ENCODE assay signal across 13 mouse cellular contexts in the genomic region with DNA sequence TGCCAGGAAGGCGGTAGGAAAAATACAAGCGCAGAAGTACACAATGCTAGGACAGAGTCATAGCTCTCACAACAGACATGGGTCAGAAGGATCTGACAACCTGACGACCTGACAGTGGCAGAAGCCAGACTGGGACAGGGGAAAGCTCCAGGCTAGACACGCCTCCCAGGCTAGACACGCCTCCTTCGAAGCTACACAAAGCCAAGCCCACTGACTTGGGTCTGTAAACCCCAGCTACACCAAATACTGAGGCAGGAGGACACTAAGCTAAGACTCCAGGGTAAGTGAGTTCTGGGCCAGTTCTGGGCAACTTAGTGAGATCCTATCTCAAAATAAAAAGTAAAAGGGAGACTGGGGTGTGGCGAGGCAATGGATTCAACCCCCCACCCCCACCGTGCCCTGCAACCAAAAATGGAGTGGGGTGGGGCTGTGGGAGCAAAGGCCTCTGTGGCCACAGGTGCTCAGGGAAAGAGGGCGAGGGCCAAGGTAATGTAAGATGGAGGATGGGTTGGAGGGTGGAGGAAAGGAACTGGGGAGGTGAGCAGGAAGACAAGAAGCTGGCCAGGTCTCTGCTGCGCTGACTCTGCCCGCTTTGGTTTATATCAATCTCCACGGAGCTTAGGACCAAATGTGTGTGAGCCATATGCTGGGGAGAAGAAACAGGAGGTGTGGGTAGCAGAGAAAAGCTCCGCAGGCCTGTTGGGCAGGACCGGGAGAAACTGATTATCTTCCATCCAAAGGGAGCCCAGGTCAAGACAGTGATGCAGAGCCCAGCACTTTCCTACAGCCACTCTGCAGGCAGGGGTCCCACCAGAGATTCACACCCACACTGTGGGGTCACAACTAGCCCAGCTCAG. TPM values are rescaled to one million over a fixed set of nuclear protein-coding genes. Genes with fewer than 3 reads are reported as not detected.
A peak's percentile ranks its signal among the peaks of the same experiment; 100 is the strongest.
DNase-seq lines count a peak whose midpoint lies in the region; ATAC-seq lines count a peak whose summit lies in the region.
"Had no signal": no experiment of that assay in that cellular context is flagged by ENCODE, and none has a peak within 500 bp of the region (broad histone marks: within the 10 kb centered on the region; RNA-seq: fewer than 3 reads in every experiment).

No protein-coding gene starts in this region.

- peaks cover 100% of the 10 kb centered on the region for H3K4me1 ChIP-seq in midbrain, embryonic 10.5 days
- H3K4me1 ChIP-seq in midbrain, embryonic 16.5 days (ENCODE audit: control insufficient read depth, insufficient read depth, low read length), result peaks cover 17% of the 10 kb centered on the region
- H3K4me1 ChIP-seq in forebrain, embryonic 11.5 days (replicated peaks; ENCODE audit: control insufficient read depth, insufficient read depth, low read length), result peaks cover 55% of the 10 kb centered on the region
- peaks cover 73% of the 10 kb centered on the region for H3K4me1 ChIP-seq in neural tube, embryonic 15.5 days

- 41% methylated on average over 14 of the region's 14 CpGs for WGBS in midbrain, embryonic 10.5 days
- WGBS in midbrain, embryonic 16.5 days, result 43% methylated on average over 14 of the region's 14 CpGs
- 47% methylated on average over 14 of the region's 14 CpGs for WGBS in forebrain, embryonic 11.5 days
- WGBS in neural tube, embryonic 15.5 days, result 40% methylated on average over 14 of the region's 14 CpGs

- H3K9me3 ChIP-seq in midbrain, embryonic 10.5 days (replicated peaks), result no peaks in the 10 kb centered on the region
- no peaks in the 10 kb centered on the region for H3K9me3 ChIP-seq in midbrain, embryonic 16.5 days (replicated peaks; ENCODE audit: control insufficient read depth, low read length, poor library complexity, severe bottlenecking)
- no peaks in the 10 kb centered on the region for H3K9me3 ChIP-seq in forebrain, embryonic 11.5 days (ENCODE audit: control insufficient read depth, low read length)
- no peaks in the 10 kb centered on the region for H3K9me3 ChIP-seq in neural tube, embryonic 15.5 days (replicated peaks)
- H3K9me3 ChIP-seq: G1E had no signal

- peak overlapping the region; percentile 36 for H3K4me3 ChIP-seq in midbrain, embryonic 10.5 days
- no peak overlapping the region for H3K4me3 ChIP-seq in midbrain, embryonic 16.5 days (ENCODE audit: low read depth, low read length)
- H3K4me3 ChIP-seq in forebrain, embryonic 11.5 days (ENCODE audit: low read depth, low read length), result no peak overlapping the region
- no peak overlapping the region for H3K4me3 ChIP-seq in neural tube, embryonic 15.5 days (replicated peaks)
- H3K4me3 ChIP-seq: myocyte had no signal

- ATAC-seq in midbrain, embryonic 16.5 days, result no peak
- ATAC-seq in forebrain, embryonic 11.5 days (replicated peaks; ENCODE audit: low FRiP score), result no peak
- no peak for ATAC-seq in neural tube, embryonic 15.5 days (ENCODE audit: low FRiP score)

- H3K4me2 ChIP-seq in midbrain, embryonic 16.5 days (ENCODE audit: low read length), result no peak overlapping the region
- H3K4me2 ChIP-seq in forebrain, embryonic 11.5 days (ENCODE audit: low read depth, low read length, severe bottlenecking), result peak overlapping the region; percentile 18; the same call in 1 of the 2 replicates
- no peak overlapping the region for H3K4me2 ChIP-seq in neural tube, embryonic 15.5 days

- peak; percentile 56 for DNase-seq in midbrain, embryonic 10.5 days (ENCODE audit: low spot score)
- DNase-seq in forebrain, embryonic 11.5 days (ENCODE audit: low spot score), result no peak
- DNase-seq in induced T-regulatory cell, adult 2 months (ENCODE audit: low read depth), result peak; percentile 57
- no peak for DNase-seq in kidney, adult 8-10 months
- DNase-seq in yolk sac, embryonic 10.5 days (ENCODE audit: low spot score), result no peak
- no peak for DNase-seq in right cerebral cortex, postnatal 14 days
- DNase-seq: adrenal gland, adult 2 months; cerebellum, adult 11 months; thymus, postnatal 4 days had no signal

- no peaks in the 10 kb centered on the region for H3K27me3 ChIP-seq in midbrain, embryonic 10.5 days (ENCODE audit: low read depth, poor library complexity, severe bottlenecking)
- no peaks in the 10 kb centered on the region for H3K27me3 ChIP-seq in midbrain, embryonic 16.5 days (ENCODE audit: control insufficient read depth, insufficient read depth, low read depth, low read length)
- no peaks in the 10 kb centered on the region for H3K27me3 ChIP-seq in forebrain, embryonic 11.5 days (ENCODE audit: control insufficient read depth, insufficient read depth, low read length)
- no peaks in the 10 kb centered on the region for H3K27me3 ChIP-seq in neural tube, embryonic 15.5 days (replicated peaks)

- no peak overlapping the region for H3K9ac ChIP-seq in midbrain, embryonic 16.5 days (ENCODE audit: low read depth, low read length)
- peak overlapping the region; percentile 29 for H3K9ac ChIP-seq in forebrain, embryonic 11.5 days (ENCODE audit: low read length)
- no peak overlapping the region for H3K9ac ChIP-seq in neural tube, embryonic 15.5 days (replicated peaks)

- H3K36me3 ChIP-seq in midbrain, embryonic 10.5 days, result peaks cover 10% of the 10 kb centered on the region; the same call in 1 of the 2 replicates
- no peaks in the 10 kb centered on the region for H3K36me3 ChIP-seq in midbrain, embryonic 16.5 days (ENCODE audit: control insufficient read depth, insufficient read depth, low read length)
- no peaks in the 10 kb centered on the region for H3K36me3 ChIP-seq in forebrain, embryonic 11.5 days (ENCODE audit: control insufficient read depth, insufficient read depth, low read length)
- H3K36me3 ChIP-seq in neural tube, embryonic 15.5 days, result no peaks in the 10 kb centered on the region
- H3K36me3 ChIP-seq: G1E had no signal

- H3K27ac ChIP-seq in midbrain, embryonic 10.5 days (replicated peaks), result peak overlapping the region; percentile 94
- no peak overlapping the region for H3K27ac ChIP-seq in midbrain, embryonic 16.5 days (ENCODE audit: low read length)
- peak overlapping the region; percentile 31; the same call in 1 of the 2 replicates for H3K27ac ChIP-seq in forebrain, embryonic 11.5 days (ENCODE audit: low read depth, low read length)
- 0 out of 2 replicates have a peak overlapping the region, but pooled peaks have one; percentile 65 for H3K27ac ChIP-seq in neural tube, embryonic 15.5 days (replicated peaks)

RNA-seq across cellular contexts. Expression of gene Prex1, which starts 37.8 kb away (rescaled TPM):
- polyA plus RNA-seq in midbrain, embryonic 10.5 days (2016; fragmentation: Nextera tagmentation; extraction: Ambion mirVana), result 32.3 and 33.7 TPM in 2 replicates
- polyA plus RNA-seq in midbrain, embryonic 16.5 days (2015; fragmentation: Nextera tagmentation; extraction: Ambion mirVana), result 19.3 and 22.0 TPM in 2 replicates
- polyA plus RNA-seq in forebrain, embryonic 11.5 days (2014; fragmentation: Nextera tagmentation; extraction: Ambion mirVana), result 22.3 and 29.7 TPM in 2 replicates
- 22.0 and 24.9 TPM in 2 replicates for polyA plus RNA-seq in neural tube, embryonic 15.5 days (2015; fragmentation: Nextera tagmentation; extraction: Ambion mirVana)

Comparison
In these comparisons a context has a peak if more than half of its experiments do, and no peak if none do; other contexts are left out.
1. DNase-seq: peak in midbrain, embryonic 10.5 days (single experiment) and induced T-regulatory cell, adult 2 months (single experiment); none in forebrain, embryonic 11.5 days (single experiment), kidney, adult 8-10 months (0 of 2), yolk sac, embryonic 10.5 days (single experiment) and right cerebral cortex, postnatal 14 days (single experiment).